Mouse (Mus musculus) mouse embryonic stem cell (cell line): ENCODE results near the gene Hist1h1a.
"Not testable (repeated sequence)": the region's sequence is repeated elsewhere in the genome, so short reads cannot be mapped to it uniquely, and the experiment has no call there.

Experiments
- in situ Hi-C, 2 experiments: fragments of 300-500 bp; cut with MboI; formaldehyde crosslinking; loops; 1 replicate in 1 of 2; 3 replicates in 1 of 2; pipeline ENCODE4 v1.14.3; 2019 to 2020; ENCODE audit warnings: low sequenced_read_pairs in 2 of 2, low pct_unique_long_range_greater_than_20kb in 1 of 2, mixed read lengths in 1 of 2; ENCODE audit not compliant: unreplicated experiment in 1 of 2

The Hist1h1a gene

GRCm38 (mm10) chr13:23763586-23764323, at the start of gene Hist1h1a:
TSS of gene Hist1h1a (plus strand) at chr13:23763666.
- in situ Hi-C loops, result no loop called here

- in situ Hi-C loops, result no loop called here
Observed at GRCm38 (mm10) chr13:23716261-23717042, 47.0 kb upstream of the Hist1h1a start.

GRCm38 (mm10) chr13:23717176-23717575, 46.3 kb upstream of the Hist1h1a start:
- in situ Hi-C loops, result no loop called here

GRCm38 (mm10) chr13:23717593-23718245, 45.7 kb upstream of the Hist1h1a start:
- in situ Hi-C loops, result not testable (repeated sequence)

- in situ Hi-C loops, result no loop called here
Observed at GRCm38 (mm10) chr13:23724239-23724638, 39.2 kb upstream of the Hist1h1a start.

- in situ Hi-C loops, result loop anchor here in 1 of 2 experiments (25.0 kb wide), 1 partner anchor 1688 kb away; the partner anchor contains the start of genes Hist1h2ag, Hist1h2ah, Hist1h2bj and Hist1h2bk
Observed at GRCm38 (mm10) chr13:23725213-23725612, 38.3 kb upstream of the Hist1h1a start.

GRCm38 (mm10) chr13:23728472-23729191, 34.8 kb upstream of the Hist1h1a start:
- in situ Hi-C loops, result loop anchor here in 1 of 2 experiments (25.0 kb wide), 1 partner anchor 1691 kb away; the partner anchor contains the start of genes Hist1h2ag, Hist1h2ah, Hist1h2bj and Hist1h2bk

GRCm38 (mm10) chr13:23729192-23729525, 34.3 kb upstream of the Hist1h1a start:
- in situ Hi-C loops, result loop anchor here in 1 of 2 experiments (25.0 kb wide), 1 partner anchor 1692 kb away; the partner anchor contains the start of genes Hist1h2ag, Hist1h2ah, Hist1h2bj and Hist1h2bk

- in situ Hi-C loops, result loop anchor here in 1 of 2 experiments (10.0 to 25.0 kb wide), 2 partner anchors 45 to 1692 kb away; partner anchors contain the start of genes Hist1h2ac, Hist1h2ag, Hist1h2ah and Hist1h2bc
Observed at GRCm38 (mm10) chr13:23729706-23730105, 33.8 kb upstream of the Hist1h1a start.

GRCm38 (mm10) chr13:23730479-23730878, 33.0 kb upstream of the Hist1h1a start:
- in situ Hi-C loops, result loop anchor here in 1 of 2 experiments (10.0 to 25.0 kb wide), 2 partner anchors 46 to 1693 kb away; partner anchors contain the start of genes Hist1h2ac, Hist1h2ag, Hist1h2ah and Hist1h2bc

- in situ Hi-C loops, result loop anchor here in 1 of 2 experiments (10.0 to 25.0 kb wide), 2 partner anchors 47 to 1695 kb away; partner anchors contain the start of genes Hist1h2ac, Hist1h2ag, Hist1h2ah and Hist1h2bc
Observed at GRCm38 (mm10) chr13:23732156-23732804, 31.2 kb upstream of the Hist1h1a start.

GRCm38 (mm10) chr13:23737091-23737490, 26.4 kb upstream of the Hist1h1a start:
- in situ Hi-C loops, result loop anchor here in 1 of 2 experiments (10.0 to 25.0 kb wide), 2 partner anchors 52 to 1700 kb away; partner anchors contain the start of genes Hist1h2ac, Hist1h2ag, Hist1h2ah and Hist1h2bc

GRCm38 (mm10) chr13:23738041-23738440, 25.4 kb upstream of the Hist1h1a start:
- in situ Hi-C loops, result loop anchor here in 1 of 2 experiments (10.0 to 25.0 kb wide), 2 partner anchors 53 to 1701 kb away; partner anchors contain the start of genes Hist1h2ac, Hist1h2ag, Hist1h2ah and Hist1h2bc

- in situ Hi-C loops, result loop anchor here in 1 of 2 experiments (10.0 to 25.0 kb wide), 2 partner anchors 54 to 1701 kb away; partner anchors contain the start of genes Hist1h2ac, Hist1h2ag, Hist1h2ah and Hist1h2bc
Observed at GRCm38 (mm10) chr13:23738677-23739068, 24.8 kb upstream of the Hist1h1a start, which contains the start of gene Hist1h1c. TSS of gene Hist1h1c (plus strand) at chr13:23738808.

- in situ Hi-C loops, result loop anchor here in 1 of 2 experiments (10.0 to 25.0 kb wide), 2 partner anchors 54 to 1702 kb away; partner anchors contain the start of genes Hist1h2ac, Hist1h2ag, Hist1h2ah and Hist1h2bc
Observed at GRCm38 (mm10) chr13:23739069-23739921, 24.2 kb upstream of the Hist1h1a start.

GRCm38 (mm10) chr13:23739922-23740252, 23.6 kb upstream of the Hist1h1a start:
- in situ Hi-C loops, result loop anchor here in 1 of 2 experiments (10.0 to 25.0 kb wide), 3 partner anchors 55 to 1703 kb away; partner anchors contain the start of genes Hist1h2ac, Hist1h2ad, Hist1h2ae and Hist1h2ag
